Mouse (Mus musculus) olfactory bulb, adult 2 months (tissue): ENCODE measurements around the gene Mei1.

Source experiments
- CTCF ChIP-seq: fragments of 200-500 bp; IDR thresholded peaks from 2 replicates; pipeline ENCODE4 v1.5.1; 2012; ENCODE audit warnings: low read depth, mild to moderate bottlenecking, low read length, moderate library complexity; ENCODE audit not compliant: insufficient read depth
- POLR2A ChIP-seq: fragments of 200-500 bp; IDR thresholded peaks from 2 replicates; pipeline ENCODE4 v1.6.1; 2012; ENCODE audit warnings: mild to moderate bottlenecking, low read depth, low read length, moderate library complexity; ENCODE audit not compliant: insufficient read depth

GRCm38 (mm10) chr15:82027726-82028125 is 42.1 kb upstream of the Mei1 start:
- TF ChIP-seq CTCF (no peak), POLR2A (no peak)
